Mouse (Mus musculus) bone marrow macrophage, adult 2 months (primary cell): Measurements from ENCODE around the gene Zfp69.

ENCODE experiments used
- CTCF ChIP-seq: IDR thresholded peaks from 2 replicates; pipeline ENCODE4 v1.5.1; 2012; ENCODE audit warnings: low read depth, mild to moderate bottlenecking, low read length, moderate library complexity
- POLR2A ChIP-seq: IDR thresholded peaks from 2 replicates; pipeline ENCODE4 v1.6.1; 2012; ENCODE audit warnings: mild to moderate bottlenecking, low read depth, low read length, borderline replicate concordance

DNA sequence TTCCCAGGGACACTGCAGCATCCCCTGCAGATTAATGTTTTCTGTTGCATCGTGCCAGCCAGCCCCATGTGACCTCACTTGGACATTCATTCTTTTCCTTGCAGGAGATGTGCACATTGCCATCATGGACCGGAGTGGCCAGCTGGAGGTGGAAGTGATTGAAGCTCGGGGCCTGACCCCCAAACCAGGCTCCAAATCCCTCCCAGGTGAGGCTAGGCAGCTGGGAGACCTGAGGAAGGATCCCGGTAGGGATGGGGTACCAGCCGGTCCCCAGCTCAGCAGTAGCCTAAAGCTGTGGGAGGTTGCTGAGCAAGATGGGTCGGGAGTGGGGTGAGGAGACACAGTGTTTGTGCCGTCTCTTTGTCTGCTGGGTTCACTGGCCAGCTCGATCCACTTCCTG is 62.6 kb downstream of the Zfp69 start:
- TF ChIP-seq CTCF (no peak), POLR2A (no peak)
